Mouse (Mus musculus) heart, postnatal 0 days (tissue): Measurements from ENCODE around the gene Ccdc144b.

Source experiments
- CTCF ChIP-seq: IDR thresholded peaks from 2 replicates; pipeline ENCODE4 v1.5.1; 2016; ENCODE audit warnings: antibody characterized with exemption, control low read depth, low read depth
- EP300 ChIP-seq: IDR thresholded peaks from 2 replicates; pipeline ENCODE4 v1.6.1; 2016; ENCODE audit warnings: antibody characterized with exemption, low read depth

GRCm38 (mm10) chr3:36029993-36030392 lies 23.4 kb downstream of the Ccdc144b start:
- TF ChIP-seq CTCF (no peak), EP300 (no peak)
